Comparison of ENCODE assay signal across 20 mouse cellular contexts in genomic region chrX:22698179-22698578, GRCm38 (mm10).
DNase-seq lines count a peak whose midpoint lies in the region; ATAC-seq and TF ChIP-seq lines count a peak whose summit lies in the region.
"Had no signal": no experiment of that assay in that cellular context is flagged by ENCODE, and none has a peak within 500 bp of the region (broad histone marks: within the 10 kb centered on the region; RNA-seq: fewer than 3 reads in every experiment).

No protein-coding gene starts in this region.

- no peaks in the 10 kb centered on the region for H3K9me3 ChIP-seq in forebrain, embryonic 14.5 days (replicated peaks; ENCODE audit: control insufficient read depth, low read length)
- no peaks in the 10 kb centered on the region for H3K9me3 ChIP-seq in forebrain, embryonic 10.5 days
- no peaks in the 10 kb centered on the region for H3K9me3 ChIP-seq in hindbrain, postnatal 0 days (ENCODE audit: low read length)
- no peaks in the 10 kb centered on the region for H3K9me3 ChIP-seq in hindbrain, embryonic 12.5 days (replicated peaks)
- H3K9me3 ChIP-seq in midbrain, postnatal 0 days (ENCODE audit: low read length), result no peaks in the 10 kb centered on the region
- H3K9me3 ChIP-seq in midbrain, embryonic 10.5 days (replicated peaks), result no peaks in the 10 kb centered on the region
- H3K9me3 ChIP-seq: heart, embryonic 15.5 days; intestine, embryonic 15.5 days; limb, embryonic 10.5 days; megakaryocyte, embryonic 14.5 days had no signal

- WGBS in forebrain, embryonic 14.5 days, result 82% methylated on average over 2 of the region's 2 CpGs
- WGBS in forebrain, embryonic 10.5 days, result 87% methylated on average over 2 of the region's 2 CpGs
- WGBS in hindbrain, postnatal 0 days, result 63% methylated on average over 2 of the region's 2 CpGs
- 89% methylated on average over 2 of the region's 2 CpGs for WGBS in hindbrain, embryonic 12.5 days
- WGBS in midbrain, postnatal 0 days, result 71% methylated on average over 2 of the region's 2 CpGs
- 97% methylated on average over 2 of the region's 2 CpGs for WGBS in midbrain, embryonic 10.5 days

- no peaks in the 10 kb centered on the region for H3K27me3 ChIP-seq in forebrain, embryonic 14.5 days (replicated peaks; ENCODE audit: control insufficient read depth, insufficient read depth, low read length)
- no peaks in the 10 kb centered on the region for H3K27me3 ChIP-seq in forebrain, embryonic 10.5 days (ENCODE audit: poor library complexity, severe bottlenecking)
- H3K27me3 ChIP-seq in hindbrain, postnatal 0 days (ENCODE audit: insufficient read depth, low read length), result no peaks in the 10 kb centered on the region
- no peaks in the 10 kb centered on the region for H3K27me3 ChIP-seq in hindbrain, embryonic 12.5 days
- H3K27me3 ChIP-seq in midbrain, postnatal 0 days (ENCODE audit: insufficient read depth, low read length), result no peaks in the 10 kb centered on the region
- no peaks in the 10 kb centered on the region for H3K27me3 ChIP-seq in midbrain, embryonic 10.5 days (ENCODE audit: low read depth, poor library complexity, severe bottlenecking)
- H3K27me3 ChIP-seq: heart, embryonic 15.5 days; intestine, embryonic 15.5 days; megakaryocyte, embryonic 14.5 days had no signal

- no peak overlapping the region for H3K27ac ChIP-seq in forebrain, embryonic 14.5 days (ENCODE audit: low read depth, low read length)
- H3K27ac ChIP-seq in forebrain, embryonic 10.5 days, result no peak overlapping the region
- H3K27ac ChIP-seq in hindbrain, postnatal 0 days, result no peak overlapping the region
- H3K27ac ChIP-seq in hindbrain, embryonic 12.5 days, result no peak overlapping the region
- no peak overlapping the region for H3K27ac ChIP-seq in midbrain, postnatal 0 days (ENCODE audit: low read depth, low read length)
- no peak overlapping the region for H3K27ac ChIP-seq in midbrain, embryonic 10.5 days (replicated peaks)
- H3K27ac ChIP-seq: heart, adult 2 months; heart, embryonic 15.5 days; intestine, embryonic 15.5 days; left cerebral cortex, adult 2 months; limb, embryonic 10.5 days had no signal

- no peaks in the 10 kb centered on the region for H3K36me3 ChIP-seq in forebrain, embryonic 14.5 days (ENCODE audit: control insufficient read depth, insufficient read depth, low read length)
- no peaks in the 10 kb centered on the region for H3K36me3 ChIP-seq in forebrain, embryonic 10.5 days (replicated peaks)
- H3K36me3 ChIP-seq in hindbrain, postnatal 0 days (ENCODE audit: insufficient read depth, low read length), result no peaks in the 10 kb centered on the region
- H3K36me3 ChIP-seq in hindbrain, embryonic 12.5 days, result no peaks in the 10 kb centered on the region
- no peaks in the 10 kb centered on the region for H3K36me3 ChIP-seq in midbrain, postnatal 0 days (ENCODE audit: insufficient read depth, low read length)
- no peaks in the 10 kb centered on the region for H3K36me3 ChIP-seq in midbrain, embryonic 10.5 days
- H3K36me3 ChIP-seq: heart, embryonic 15.5 days; intestine, embryonic 15.5 days; limb, embryonic 10.5 days had no signal

- peak; percentile 54 for DNase-seq in forebrain, embryonic 14.5 days (ENCODE audit: low spot score)
- DNase-seq in forebrain, embryonic 10.5 days (ENCODE audit: extremely low spot score, low spot score), result no peak
- peak; percentile 54 for DNase-seq in hindbrain, postnatal 0 days (ENCODE audit: low spot score)
- peak; percentile 58 for DNase-seq in midbrain, postnatal 0 days (ENCODE audit: low spot score)
- no peak for DNase-seq in midbrain, embryonic 10.5 days (ENCODE audit: low spot score)
- DNase-seq in fat pad, adult 2 months (ENCODE audit: extremely low read depth, low read depth, low spot score), result peak; percentile 3
- no peak for DNase-seq in heart, postnatal 4 days
- DNase-seq: B cell, adult 2 months; gastrocnemius, postnatal 25 days; heart, adult 2 months; kidney, adult 9 months; kidney, postnatal 25 days; lung, adult 18-20 months; thymus, postnatal 14 days had no signal

- H3K4me2 ChIP-seq in forebrain, embryonic 14.5 days (ENCODE audit: low read length), result no peak overlapping the region
- no peak overlapping the region for H3K4me2 ChIP-seq in hindbrain, postnatal 0 days (ENCODE audit: low read depth, low read length)
- H3K4me2 ChIP-seq in hindbrain, embryonic 12.5 days (replicated peaks), result no peak overlapping the region
- H3K4me2 ChIP-seq in midbrain, postnatal 0 days (ENCODE audit: low read depth, low read length, poor library complexity, severe bottlenecking), result no peak overlapping the region
- H3K4me2 ChIP-seq: heart, embryonic 15.5 days; intestine, embryonic 15.5 days had no signal

- TF ChIP-seq CTCF in hindbrain, postnatal 0 days (IDR thresholded peaks at IDR 0.05; ENCODE audit: low read depth), result no peak
- no peak for TF ChIP-seq CTCF in midbrain, postnatal 0 days (IDR thresholded peaks at IDR 0.05)

- H3K4me1 ChIP-seq in forebrain, embryonic 14.5 days (ENCODE audit: control insufficient read depth, insufficient read depth, low read length), result no peaks in the 10 kb centered on the region
- no peaks in the 10 kb centered on the region for H3K4me1 ChIP-seq in forebrain, embryonic 10.5 days
- H3K4me1 ChIP-seq in hindbrain, postnatal 0 days (ENCODE audit: insufficient read depth, low read length), result no peaks in the 10 kb centered on the region
- H3K4me1 ChIP-seq in hindbrain, embryonic 12.5 days, result no peaks in the 10 kb centered on the region
- H3K4me1 ChIP-seq in midbrain, postnatal 0 days (ENCODE audit: insufficient read depth, low read length), result no peaks in the 10 kb centered on the region
- H3K4me1 ChIP-seq in midbrain, embryonic 10.5 days, result no peaks in the 10 kb centered on the region
- H3K4me1 ChIP-seq: heart, embryonic 15.5 days; intestine, embryonic 15.5 days; limb, embryonic 10.5 days; megakaryocyte, embryonic 14.5 days had no signal

- no peak for ATAC-seq in forebrain, embryonic 14.5 days
- no peak for ATAC-seq in hindbrain, postnatal 0 days
- no peak for ATAC-seq in hindbrain, embryonic 12.5 days (ENCODE audit: low FRiP score)
- no peak for ATAC-seq in midbrain, postnatal 0 days (ENCODE audit: low FRiP score)
- ATAC-seq: intestine, embryonic 15.5 days had no signal

- no peak overlapping the region for H3K4me3 ChIP-seq in forebrain, embryonic 14.5 days (ENCODE audit: low read depth, low read length)
- no peak overlapping the region for H3K4me3 ChIP-seq in forebrain, embryonic 10.5 days
- H3K4me3 ChIP-seq in hindbrain, postnatal 0 days (ENCODE audit: low read length), result no peak overlapping the region
- H3K4me3 ChIP-seq in hindbrain, embryonic 12.5 days, result no peak overlapping the region
- no peak overlapping the region for H3K4me3 ChIP-seq in midbrain, postnatal 0 days (ENCODE audit: low read depth, low read length)
- H3K4me3 ChIP-seq in midbrain, embryonic 10.5 days, result no peak overlapping the region
- H3K4me3 ChIP-seq: heart, adult 2 months; heart, embryonic 15.5 days; intestine, embryonic 15.5 days; left cerebral cortex, adult 2 months; limb, embryonic 10.5 days; megakaryocyte, embryonic 14.5 days had no signal

- no peak overlapping the region for H3K9ac ChIP-seq in forebrain, embryonic 14.5 days (ENCODE audit: low read length)
- no peak overlapping the region for H3K9ac ChIP-seq in hindbrain, postnatal 0 days (replicated peaks; ENCODE audit: low read length)
- no peak overlapping the region for H3K9ac ChIP-seq in hindbrain, embryonic 12.5 days
- H3K9ac ChIP-seq in midbrain, postnatal 0 days (replicated peaks; ENCODE audit: low read length, poor library complexity, severe bottlenecking), result no peak overlapping the region
- H3K9ac ChIP-seq: heart, embryonic 15.5 days; intestine, embryonic 15.5 days had no signal

Comparison
In these comparisons a context has a peak if more than half of its experiments do, and no peak if none do; other contexts are left out.
1. DNase-seq: peak in forebrain, embryonic 14.5 days (single experiment), hindbrain, postnatal 0 days (single experiment), midbrain, postnatal 0 days (single experiment) and fat pad, adult 2 months (single experiment); none in forebrain, embryonic 10.5 days (single experiment), midbrain, embryonic 10.5 days (single experiment) and heart, postnatal 4 days (single experiment).